Mouse (Mus musculus): ENCODE measurements around the gene Atp5g2. TPM values are rescaled to one million over a fixed set of nuclear protein-coding genes. Genes with fewer than 3 reads are reported as not detected.
"Not testable (repeated sequence)": the region's sequence is repeated elsewhere in the genome, so short reads cannot be mapped to it uniquely, and the experiment has no call there.

The Atp5g2 gene
- polyA plus RNA-seq, 1 experiment from 2014 or later: 61.8 TPM

DNA sequence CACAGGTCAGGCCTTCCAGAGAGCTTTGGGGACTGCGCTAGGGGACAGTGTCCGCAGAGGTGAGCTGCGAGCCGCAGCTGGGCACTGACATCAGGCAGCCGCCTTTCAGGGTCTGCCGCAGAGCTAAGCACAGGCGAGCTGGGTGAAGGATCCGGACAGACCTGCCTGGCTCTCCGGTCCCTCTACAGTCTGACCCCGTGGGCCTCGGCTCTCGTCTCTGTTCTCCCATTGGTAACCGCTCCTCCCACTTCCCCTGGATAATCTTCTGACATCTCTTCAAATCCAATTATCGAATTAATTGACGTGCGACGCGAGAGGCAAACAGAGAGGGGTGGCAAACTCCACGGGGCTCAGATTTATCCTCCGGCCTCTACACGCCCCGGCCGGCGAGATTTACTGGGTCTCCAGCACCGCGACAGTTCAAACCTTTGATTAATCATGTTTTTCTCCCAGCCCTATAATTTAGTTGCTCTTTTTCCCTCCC lies 20.2 kb upstream of the Atp5g2 start:
- peaks cover 43% of the 10 kb centered on the region for H3K4me1 ChIP-seq
- no peaks in the 10 kb centered on the region for H3K9me3 ChIP-seq (replicated peaks)
- H3K27me3 ChIP-seq (ENCODE audit: low read depth, poor library complexity, severe bottlenecking): peaks cover 81% of the 10 kb centered on the region
- H3K4me3 ChIP-seq: peak overlapping the region; percentile 61
- WGBS: under 1% methylated on average over 26 of the region's 26 CpGs
- DNase-seq (ENCODE audit: low spot score): peak; percentile 64
- H3K36me3 ChIP-seq: no peaks in the 10 kb centered on the region
- H3K27ac ChIP-seq: peak overlapping the region; percentile 48; the same call in 1 of the 2 replicates

DNA sequence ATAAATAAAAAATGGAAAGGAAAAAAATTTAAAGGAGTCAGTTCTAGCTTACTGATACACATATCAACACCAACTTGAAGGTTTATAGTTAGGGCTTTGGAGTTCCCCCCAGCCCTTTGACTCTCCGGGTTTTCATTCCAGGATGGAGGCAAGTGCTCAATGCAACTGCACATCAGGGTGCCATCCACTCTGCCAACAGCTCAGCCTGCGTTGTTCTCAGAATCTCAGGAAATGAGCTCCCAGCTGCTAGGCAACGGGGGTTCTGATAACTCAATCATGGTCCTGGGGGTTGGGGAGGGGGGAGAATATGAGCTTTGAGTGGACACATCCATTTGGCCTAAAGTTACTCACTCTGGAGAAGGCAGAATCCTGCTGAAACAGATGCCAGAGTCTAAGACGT lies 13.6 kb upstream of the Atp5g2 start:
- DNase-seq (ENCODE audit: low spot score): no peak
- Histone ChIP-seq H3K4me3 (no peak overlapping the region), H3K4me1 (peaks cover 12% of the 10 kb centered on the region), H3K36me3 (no peaks in the 10 kb centered on the region), H3K27me3 (ENCODE audit: low read depth, poor library complexity, severe bottlenecking) (peaks cover 38% of the 10 kb centered on the region), H3K27ac (no peak overlapping the region), H3K9me3 (replicated peaks) (no peaks in the 10 kb centered on the region)
- 25% methylated on average over 4 of the region's 4 CpGs for WGBS

DNA sequence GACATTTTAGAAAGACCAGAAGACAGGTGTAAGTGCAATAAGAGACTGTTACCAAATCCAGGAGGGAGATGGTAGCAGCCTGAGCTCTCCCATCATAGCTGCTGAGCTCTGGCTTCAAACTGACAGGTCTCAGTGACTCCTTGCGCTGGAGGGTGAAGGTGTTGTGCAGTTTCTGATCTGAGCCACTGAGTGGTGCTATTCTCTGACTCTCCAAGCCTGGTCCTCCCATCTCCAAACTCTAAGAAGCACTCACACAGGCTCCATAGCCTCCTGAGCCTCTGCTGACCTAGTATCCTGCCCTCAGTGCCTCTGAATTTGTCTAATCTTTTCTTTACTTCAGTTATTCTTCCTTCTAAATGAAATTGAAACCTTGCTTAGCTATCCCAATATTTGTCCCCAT lies 11.5 kb upstream of the Atp5g2 start:
- WGBS: 4% methylated on average over 1 of the region's 1 CpGs
- Histone ChIP-seq H3K9me3 (replicated peaks) (no peaks in the 10 kb centered on the region), H3K36me3 (no peaks in the 10 kb centered on the region), H3K4me3 (no peak overlapping the region), H3K27ac (no peak overlapping the region), H3K4me1 (peaks cover 12% of the 10 kb centered on the region), H3K27me3 (ENCODE audit: low read depth, poor library complexity, severe bottlenecking) (peaks cover 27% of the 10 kb centered on the region; the same call in 1 of the 2 replicates)
- no peak for DNase-seq (ENCODE audit: low spot score)

DNA sequence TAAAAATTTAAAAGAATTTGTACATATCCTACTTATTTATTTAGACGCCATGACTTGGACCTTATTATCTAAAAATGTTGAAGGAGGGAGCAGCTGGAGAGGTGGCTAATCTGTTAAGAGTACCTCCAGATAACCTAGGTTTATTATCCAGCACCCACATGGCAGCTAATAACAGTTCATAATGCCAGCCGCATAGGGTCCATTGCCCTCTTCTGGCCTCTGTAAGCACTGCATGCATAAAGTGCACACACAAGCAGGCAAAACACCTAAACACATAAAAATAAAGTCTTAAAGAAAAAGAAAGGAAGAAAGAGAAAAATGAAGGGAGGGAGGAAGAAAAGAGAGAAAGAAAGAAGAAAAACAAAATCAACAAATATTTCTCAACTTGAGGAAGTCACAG lies 4.2 kb upstream of the Atp5g2 start:
- no peaks in the 10 kb centered on the region for H3K36me3 ChIP-seq
- no peak overlapping the region for H3K27ac ChIP-seq
- no peak overlapping the region for H3K4me3 ChIP-seq
- 94% methylated on average over 2 of the region's 2 CpGs for WGBS
- H3K9me3 ChIP-seq (replicated peaks): no peaks in the 10 kb centered on the region
- DNase-seq (ENCODE audit: low spot score): no peak
- peaks cover 31% of the 10 kb centered on the region for H3K4me1 ChIP-seq
- no peaks in the 10 kb centered on the region for H3K27me3 ChIP-seq (ENCODE audit: low read depth, poor library complexity, severe bottlenecking)

DNA sequence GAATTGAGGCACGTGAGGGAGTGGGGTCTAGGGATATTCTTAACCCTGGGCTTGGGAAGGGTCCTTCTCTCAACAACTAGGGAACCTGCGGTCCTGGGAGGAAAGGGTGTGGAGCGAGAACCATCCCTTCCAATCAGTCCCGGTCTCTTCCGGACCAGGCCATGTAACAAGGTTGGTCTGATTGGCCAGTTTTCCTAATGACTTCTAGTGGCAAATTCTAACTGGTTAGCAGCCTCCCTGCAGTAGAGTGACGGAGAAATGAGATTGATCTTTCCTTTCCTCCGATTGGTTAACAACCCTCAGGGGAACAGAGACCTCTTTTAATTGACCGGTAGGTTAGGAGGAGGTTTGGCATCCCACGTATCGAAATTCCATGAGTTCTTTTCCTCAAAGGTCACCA lies 1.4 kb upstream of the Atp5g2 start:
- Histone ChIP-seq H3K27ac (peak overlapping the region; percentile 100), H3K4me1 (peaks cover 49% of the 10 kb centered on the region), H3K9me3 (replicated peaks) (no peaks in the 10 kb centered on the region), H3K36me3 (peaks cover 10% of the 10 kb centered on the region), H3K27me3 (ENCODE audit: low read depth, poor library complexity, severe bottlenecking) (no peaks in the 10 kb centered on the region), H3K4me3 (peak overlapping the region; percentile 87)
- under 1% methylated on average over 10 of the region's 10 CpGs for WGBS
- peak; percentile 64 for DNase-seq (ENCODE audit: low spot score)

DNA sequence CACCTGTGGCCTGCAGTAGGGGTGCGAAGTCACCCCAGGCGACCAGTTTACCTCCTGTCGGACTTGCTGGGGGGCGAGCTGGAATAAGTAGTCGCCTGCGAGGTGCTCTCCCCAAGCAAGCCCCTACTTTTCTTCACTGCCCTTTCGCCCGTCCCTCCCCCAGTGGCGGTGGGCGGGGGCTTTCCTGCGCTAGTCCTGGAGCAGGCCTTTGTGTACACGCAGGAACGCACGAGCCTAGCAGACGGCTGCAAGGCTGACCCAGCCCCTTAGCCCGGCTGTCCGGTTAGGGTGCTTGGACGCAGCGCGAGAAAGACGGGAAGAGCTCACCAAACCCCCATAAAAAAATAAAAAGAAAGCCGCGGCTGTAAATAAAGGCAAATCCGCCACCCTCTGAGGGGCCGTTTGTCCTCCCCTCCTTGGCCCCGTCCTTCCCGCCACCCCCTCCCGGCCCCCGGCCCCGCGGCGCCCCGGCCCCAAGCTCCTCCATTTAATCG lies 384 bp downstream of the Atp5g2 start:
- WGBS: under 1% methylated on average over 33 of the region's 34 CpGs
- peaks cover 26% of the 10 kb centered on the region for H3K36me3 ChIP-seq
- peak overlapping the region; percentile 100 for H3K27ac ChIP-seq
- H3K4me1 ChIP-seq: peaks cover 49% of the 10 kb centered on the region
- H3K27me3 ChIP-seq (ENCODE audit: low read depth, poor library complexity, severe bottlenecking): no peaks in the 10 kb centered on the region
- DNase-seq (ENCODE audit: low spot score): peak; percentile 91
- no peaks in the 10 kb centered on the region for H3K9me3 ChIP-seq (replicated peaks)
- H3K4me3 ChIP-seq: peak overlapping the region; percentile 87

DNA sequence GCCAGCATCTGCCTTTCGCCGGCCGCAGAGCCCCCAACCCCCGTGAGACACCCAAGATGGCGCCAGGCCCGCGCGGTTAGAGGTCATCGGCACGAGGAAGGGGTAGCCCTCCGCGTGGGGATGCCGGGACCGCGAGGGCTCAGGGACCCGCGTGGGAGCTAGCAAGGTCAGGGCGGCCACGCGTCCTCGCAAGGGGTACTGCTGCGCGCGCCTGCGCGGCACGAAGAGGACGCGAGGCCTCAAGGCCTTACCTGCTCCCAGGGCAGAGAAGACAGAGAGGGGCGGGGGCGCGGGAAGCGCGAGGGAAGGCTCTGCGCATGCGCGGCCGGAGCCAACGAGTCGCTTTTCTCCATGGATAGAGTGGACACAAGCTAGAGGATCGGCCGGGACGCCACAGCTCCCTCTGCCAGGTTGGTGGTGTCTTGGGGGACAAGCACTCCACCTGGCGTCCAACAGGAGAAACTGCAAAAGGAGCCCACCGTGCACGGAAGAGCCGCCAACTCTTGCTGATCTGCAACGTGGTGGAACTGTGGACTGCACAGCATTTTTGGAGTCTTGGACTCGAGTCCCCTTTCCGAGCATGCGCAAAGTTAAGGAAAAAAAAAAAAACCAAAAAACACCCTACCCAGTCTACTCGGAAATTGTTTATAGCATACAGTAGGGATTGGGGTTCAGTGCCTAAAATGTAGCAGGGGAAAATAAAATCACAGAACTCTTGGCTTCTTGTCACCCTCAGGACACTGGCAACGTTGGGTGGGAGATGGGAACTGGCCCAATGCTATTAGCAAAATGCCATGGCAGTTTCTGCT lies 1.2 kb downstream of the Atp5g2 start:
- H3K27me3 ChIP-seq (ENCODE audit: low read depth, poor library complexity, severe bottlenecking): no peaks in the 10 kb centered on the region
- H3K27ac ChIP-seq: peak overlapping the region; percentile 100
- H3K4me3 ChIP-seq: peak overlapping the region; percentile 87
- H3K4me1 ChIP-seq: peaks cover 49% of the 10 kb centered on the region
- WGBS: under 1% methylated on average over 53 of the region's 53 CpGs
- H3K9me3 ChIP-seq (replicated peaks): no peaks in the 10 kb centered on the region
- peak; percentile 100 for DNase-seq (ENCODE audit: low spot score)
- peaks cover 34% of the 10 kb centered on the region for H3K36me3 ChIP-seq

DNA sequence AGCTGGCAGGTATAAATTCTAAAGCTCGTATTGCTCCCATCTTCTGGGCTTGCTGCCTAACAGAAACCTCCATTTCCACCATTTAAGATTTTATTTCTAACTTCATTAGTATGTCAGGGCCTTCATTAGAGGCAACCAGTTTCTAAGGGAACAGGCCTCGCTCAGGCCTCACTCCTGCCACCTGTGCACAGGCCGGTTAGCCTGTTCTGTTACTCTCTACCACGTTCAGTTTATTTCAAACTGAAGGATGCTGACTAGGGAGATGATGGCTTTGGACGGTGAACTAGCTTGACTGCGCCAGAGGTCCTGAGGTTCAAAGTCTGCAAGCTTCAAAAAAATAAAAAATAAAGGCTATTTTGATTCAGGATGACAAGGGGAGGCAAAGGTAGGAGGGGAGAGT lies 1.9 kb downstream of the Atp5g2 start:
- Histone ChIP-seq H3K36me3 (peaks cover 41% of the 10 kb centered on the region), H3K27me3 (ENCODE audit: low read depth, poor library complexity, severe bottlenecking) (no peaks in the 10 kb centered on the region), H3K27ac (peak overlapping the region; percentile 100), H3K9me3 (replicated peaks) (no peaks in the 10 kb centered on the region), H3K4me3 (peak overlapping the region; percentile 87), H3K4me1 (peaks cover 49% of the 10 kb centered on the region)
- 19% methylated on average over 6 of the region's 6 CpGs for WGBS
- no peak for DNase-seq (ENCODE audit: low spot score)

DNA sequence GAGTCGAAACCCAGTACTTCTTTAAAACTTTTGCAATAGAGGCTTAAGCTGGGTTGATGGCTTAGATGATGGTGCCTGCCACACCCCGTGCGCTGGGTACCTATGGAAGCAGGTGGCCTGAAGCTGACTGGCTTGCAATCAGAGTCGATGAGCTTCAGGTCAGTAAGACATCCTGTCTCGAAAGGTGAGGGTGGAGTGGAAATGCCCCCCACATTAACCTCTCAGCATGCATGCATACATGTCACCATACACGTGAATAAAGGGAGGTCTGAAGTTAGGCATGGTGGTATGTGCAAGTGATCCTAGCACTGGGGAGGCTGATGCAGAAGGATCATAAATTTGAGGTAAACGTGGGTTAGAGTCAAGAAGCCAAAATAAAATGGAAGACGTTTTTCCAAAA lies 2.6 kb downstream of the Atp5g2 start:
- H3K27ac ChIP-seq: peak overlapping the region; percentile 32; the same call in 1 of the 2 replicates
- H3K9me3 ChIP-seq (replicated peaks): no peaks in the 10 kb centered on the region
- WGBS: 89% methylated on average over 8 of the region's 8 CpGs
- peaks cover 48% of the 10 kb centered on the region for H3K36me3 ChIP-seq
- H3K4me3 ChIP-seq: peak overlapping the region; percentile 87; the same call in 1 of the 2 replicates
- DNase-seq (ENCODE audit: low spot score): no peak
- no peaks in the 10 kb centered on the region for H3K27me3 ChIP-seq (ENCODE audit: low read depth, poor library complexity, severe bottlenecking)
- peaks cover 49% of the 10 kb centered on the region for H3K4me1 ChIP-seq

DNA sequence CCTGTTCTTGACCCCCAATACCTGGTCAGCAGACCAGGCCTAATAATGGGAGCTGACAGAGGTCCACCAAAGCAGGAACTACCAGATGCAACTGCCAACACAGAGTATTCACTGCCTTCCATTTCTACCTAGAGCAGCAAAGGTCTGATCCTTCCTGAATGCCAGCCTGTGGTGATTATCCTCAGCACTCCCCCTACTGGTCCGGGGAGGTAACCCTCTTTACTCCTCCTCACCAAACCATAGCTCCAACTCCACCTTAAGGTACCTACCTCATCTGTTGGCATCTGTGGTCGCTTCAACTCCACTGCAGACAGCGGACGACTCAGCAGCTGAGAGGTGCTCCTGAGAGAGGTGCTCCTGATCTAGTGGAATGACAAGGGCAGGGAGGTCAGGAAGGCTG lies 6.7 kb downstream of the Atp5g2 start:
- H3K27me3 ChIP-seq (ENCODE audit: low read depth, poor library complexity, severe bottlenecking): no peaks in the 10 kb centered on the region
- peaks cover 12% of the 10 kb centered on the region for H3K4me1 ChIP-seq
- no peaks in the 10 kb centered on the region for H3K9me3 ChIP-seq (replicated peaks)
- H3K27ac ChIP-seq: no peak overlapping the region
- DNase-seq (ENCODE audit: low spot score): peak; percentile 53
- 55% methylated on average over 4 of the region's 4 CpGs for WGBS
- no peak overlapping the region for H3K4me3 ChIP-seq
- peaks cover 88% of the 10 kb centered on the region for H3K36me3 ChIP-seq

DNA sequence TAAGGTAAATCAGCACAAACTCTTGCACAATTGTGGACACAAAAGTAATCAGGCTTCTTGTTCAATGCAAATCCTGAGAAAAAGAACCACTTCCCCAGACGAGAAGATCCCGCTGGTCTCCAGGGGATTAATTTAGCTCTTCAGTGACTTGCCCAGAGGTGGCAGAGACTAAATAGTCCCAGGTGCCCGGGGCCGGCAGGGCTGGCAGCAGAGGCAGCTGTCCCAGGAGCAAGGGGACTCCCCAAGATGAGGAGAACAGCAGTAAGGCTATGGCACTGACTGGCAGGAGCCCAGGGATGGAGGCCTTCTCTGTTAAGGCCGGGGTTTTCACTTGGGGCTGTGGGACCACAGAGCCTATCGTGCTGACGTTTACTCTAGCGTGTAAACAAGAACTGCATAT lies 8.3 kb downstream of the Atp5g2 start:
- H3K4me1 ChIP-seq: no peaks in the 10 kb centered on the region
- DNase-seq (ENCODE audit: low spot score): no peak
- no peaks in the 10 kb centered on the region for H3K27me3 ChIP-seq (ENCODE audit: low read depth, poor library complexity, severe bottlenecking)
- no peak overlapping the region for H3K27ac ChIP-seq
- peaks cover 88% of the 10 kb centered on the region for H3K36me3 ChIP-seq
- H3K9me3 ChIP-seq (replicated peaks): no peaks in the 10 kb centered on the region
- 89% methylated on average over 8 of the region's 8 CpGs for WGBS
- H3K4me3 ChIP-seq: no peak overlapping the region

DNA sequence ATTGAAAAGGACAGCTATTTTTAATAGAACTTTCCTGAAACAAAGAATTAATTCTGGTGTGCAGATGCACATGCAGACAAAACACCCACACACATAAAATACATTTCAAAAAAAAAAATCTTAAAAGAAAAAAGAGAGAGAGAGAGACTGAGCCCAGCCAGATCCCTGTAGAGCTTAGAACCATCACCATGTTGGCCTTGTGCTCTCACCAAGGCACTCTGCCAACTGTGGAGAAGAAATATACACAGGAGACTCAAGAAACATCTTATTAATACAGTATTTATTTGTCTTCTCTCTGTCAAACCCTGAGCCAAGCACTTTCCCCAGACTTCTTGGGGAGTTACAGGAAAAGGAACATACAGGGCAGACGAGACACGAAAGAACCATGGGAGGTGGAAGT lies 9.6 kb downstream of the Atp5g2 start:
- not testable (repeated sequence) for H3K9me3 ChIP-seq (replicated peaks); H3K27ac ChIP-seq
- WGBS: 100% methylated on average over 2 of the region's 2 CpGs

DNA sequence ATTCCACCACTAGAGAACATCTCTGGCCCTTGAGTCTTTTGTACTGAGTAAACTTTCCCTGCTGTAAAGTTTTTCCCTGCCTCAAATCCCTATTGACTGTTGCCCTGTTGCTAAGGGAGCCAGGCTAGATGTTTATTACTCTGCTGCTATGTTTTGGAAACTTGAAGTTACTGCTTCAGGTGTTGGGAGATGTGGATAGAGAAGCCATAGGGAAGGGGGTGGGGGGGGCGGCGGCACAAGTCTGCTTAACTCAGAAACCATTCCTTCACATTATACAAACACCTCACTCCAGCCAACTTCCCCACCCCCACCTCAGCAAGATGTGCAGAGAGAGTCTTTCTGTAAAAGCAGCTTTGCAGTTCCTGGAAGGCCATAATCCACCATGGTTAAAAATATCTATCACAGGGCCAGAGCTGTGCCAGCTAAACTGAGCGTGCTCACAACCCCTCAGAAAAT lies 14.2 kb downstream of the Atp5g2 start:
- no peaks in the 10 kb centered on the region for H3K4me1 ChIP-seq
- peaks cover 31% of the 10 kb centered on the region for H3K36me3 ChIP-seq
- H3K27me3 ChIP-seq (ENCODE audit: low read depth, poor library complexity, severe bottlenecking): no peaks in the 10 kb centered on the region
- H3K27ac ChIP-seq: no peak overlapping the region; the same call in 1 of the 2 replicates
- no peaks in the 10 kb centered on the region for H3K9me3 ChIP-seq (replicated peaks)
- no peak for DNase-seq (ENCODE audit: low spot score)
- 60% methylated on average over 3 of the region's 3 CpGs for WGBS
- no peak overlapping the region for H3K4me3 ChIP-seq

More for the DNA sequence above, 9.6 kb downstream of the Atp5g2 start:
- peaks cover 77% of the 10 kb centered on the region for H3K36me3 ChIP-seq
- not testable (repeated sequence) for H3K27me3 ChIP-seq (ENCODE audit: low read depth, poor library complexity, severe bottlenecking); H3K4me1 ChIP-seq; H3K4me3 ChIP-seq; DNase-seq (ENCODE audit: low spot score)

Data from limb, embryonic 10.5 days (tissue).